Mouse (Mus musculus): ENCODE data around the gene Syt16.

DNA sequence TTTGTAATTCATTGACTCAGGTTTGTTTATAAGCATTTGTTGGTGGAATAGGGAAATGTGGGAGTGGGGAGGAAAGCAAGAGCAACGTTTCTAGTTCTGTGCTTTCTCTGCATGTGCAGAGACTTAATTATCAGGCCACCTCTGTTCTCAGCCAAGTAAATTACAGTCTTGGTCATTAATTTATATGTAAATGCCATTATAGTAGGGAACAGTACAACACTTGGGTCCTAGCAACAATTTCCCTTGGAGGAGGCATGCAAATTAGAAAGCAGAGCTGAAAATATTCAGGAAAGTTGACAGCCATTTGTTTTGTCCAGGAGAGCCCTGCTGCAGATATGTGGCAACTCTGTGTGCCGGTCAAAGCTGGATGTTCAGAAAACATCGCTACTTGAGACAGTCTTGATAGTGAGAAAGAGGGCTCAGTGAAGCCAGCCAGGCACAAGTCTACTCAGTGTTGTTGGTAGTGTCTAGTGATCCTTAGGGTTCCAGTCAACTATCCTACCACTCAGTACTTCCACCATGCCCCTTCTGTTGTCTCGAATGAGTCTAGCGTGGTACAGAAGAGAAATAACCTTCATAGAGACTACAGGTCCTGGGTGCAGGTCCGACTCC is 205.1 kb downstream of the Syt16 start:
- TF ChIP-seq CTCF (IDR thresholded peaks at IDR 0.05; ENCODE audit: low read depth) (no peak), EP300 (IDR thresholded peaks at IDR 0.05; ENCODE audit: low read depth) (no peak)
